Mouse (Mus musculus) frontal cortex, postnatal 36 days (tissue): Measurements from ENCODE around the gene Olfr846.

Experiments used
- DNase-seq, 2 experiments: peaks; one replicate each; pipeline ENCODE4 v3.0.0; 2022; ENCODE audit warnings: low spot score in 2 of 2

The Olfr846 gene

GRCm38 (mm10) chr9:19363905-19364304, at the start of gene Olfr846:
Olfr846 (minus strand) TSS chr9:19364005.
- DNase-seq, result no peak

GRCm38 (mm10) chr9:19378569-19378968, 14.8 kb upstream of the Olfr846 start, which contains the start of gene Olfr847:
Olfr847 (minus strand) TSS chr9:19378669.
- DNase-seq, result no peak

- no peak for DNase-seq
Measured at GRCm38 (mm10) chr9:19336157-19336556, 27.6 kb downstream of the Olfr846 start, which contains the start of gene Olfr845. Olfr845 (plus strand) TSS chr9:19336457.

GRCm38 (mm10) chr9:19316047-19316446, 47.8 kb downstream of the Olfr846 start, which contains the start of gene Olfr844:
Olfr844 (plus strand) TSS chr9:19316347.
- no peak for DNase-seq
